Mouse (Mus musculus): ENCODE measurements around the gene Rbp2.

DNA sequence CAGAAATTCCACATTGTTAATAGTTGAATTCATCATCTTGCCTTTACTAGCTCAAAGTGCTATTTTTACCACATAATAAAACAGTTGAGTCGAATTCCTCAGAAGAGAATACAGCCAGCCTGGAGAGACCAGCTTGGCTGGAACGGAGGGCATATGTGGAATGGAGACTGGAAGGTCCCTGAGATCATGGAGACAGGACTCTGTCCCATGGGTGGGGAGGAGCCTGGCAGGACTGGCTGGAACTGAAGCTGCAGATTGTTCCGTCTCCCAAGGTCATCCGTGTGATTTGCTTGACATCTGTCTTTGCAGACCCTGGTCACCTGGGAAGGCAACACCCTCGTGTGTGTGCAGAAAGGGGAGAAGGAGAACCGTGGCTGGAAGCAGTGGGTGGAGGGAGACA, 21.6 kb downstream of the Rbp2 start:
- no peak for TF ChIP-seq CTCF (IDR thresholded peaks at IDR 0.05; ENCODE audit: borderline replicate concordance, extremely low read depth, insufficient read depth, insufficient read length)
- TF ChIP-seq POLR2A (IDR thresholded peaks at IDR 0.05; ENCODE audit: borderline replicate concordance, extremely low read depth, insufficient read depth, insufficient read length, poor library complexity, severe bottlenecking), result no peak
